Mouse (Mus musculus): ENCODE data around the gene Trpc7.
A peak's percentile ranks its signal among the peaks of the same experiment; 100 is the strongest.

The Trpc7 gene

DNA sequence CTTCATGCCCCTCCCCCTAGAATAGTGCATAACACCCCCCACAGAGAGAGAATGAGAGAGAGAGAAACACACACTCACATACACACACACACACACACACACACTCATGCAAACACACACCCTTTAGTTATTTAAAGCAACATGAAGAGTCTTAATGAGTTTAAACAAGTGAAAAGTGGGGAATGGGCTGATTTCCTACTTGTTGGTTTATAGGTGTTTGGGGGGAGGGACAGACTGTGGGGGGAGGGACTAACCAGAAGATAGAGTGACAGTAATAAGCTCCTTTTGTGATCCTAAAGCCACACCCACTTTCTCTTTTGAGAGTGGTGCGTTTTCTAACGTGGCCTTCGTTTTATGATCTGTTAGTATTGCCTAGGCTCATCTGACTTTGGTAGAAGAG lies at the start of gene Trpc7:
Trpc7 (minus strand) TSS at position 101 of the 400 bp plus-strand sequence.
- no peak for DNase-seq (ENCODE audit: low read depth, low spot score)

DNA sequence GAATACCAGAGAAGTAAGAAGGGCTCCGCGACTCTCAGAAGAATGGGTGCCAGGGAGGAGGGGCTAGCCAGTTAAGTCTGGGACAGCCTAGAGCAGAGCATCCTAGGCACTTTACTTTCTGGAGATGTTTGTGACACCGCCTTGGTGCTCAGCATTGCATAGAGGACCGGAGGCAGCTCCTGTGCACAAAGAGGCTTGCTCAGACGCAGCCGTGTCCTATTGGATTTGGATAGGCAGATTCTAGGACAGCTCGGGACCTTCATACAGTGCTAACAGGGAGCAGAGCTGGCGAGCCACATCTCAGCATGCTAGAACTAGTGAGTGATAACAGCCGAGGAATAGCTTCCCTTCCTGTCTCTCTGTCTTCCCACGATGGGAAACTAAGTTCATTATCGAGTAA lies 43.5 kb upstream of the Trpc7 start:
- no peak for DNase-seq (ENCODE audit: low read depth, low spot score)

DNA sequence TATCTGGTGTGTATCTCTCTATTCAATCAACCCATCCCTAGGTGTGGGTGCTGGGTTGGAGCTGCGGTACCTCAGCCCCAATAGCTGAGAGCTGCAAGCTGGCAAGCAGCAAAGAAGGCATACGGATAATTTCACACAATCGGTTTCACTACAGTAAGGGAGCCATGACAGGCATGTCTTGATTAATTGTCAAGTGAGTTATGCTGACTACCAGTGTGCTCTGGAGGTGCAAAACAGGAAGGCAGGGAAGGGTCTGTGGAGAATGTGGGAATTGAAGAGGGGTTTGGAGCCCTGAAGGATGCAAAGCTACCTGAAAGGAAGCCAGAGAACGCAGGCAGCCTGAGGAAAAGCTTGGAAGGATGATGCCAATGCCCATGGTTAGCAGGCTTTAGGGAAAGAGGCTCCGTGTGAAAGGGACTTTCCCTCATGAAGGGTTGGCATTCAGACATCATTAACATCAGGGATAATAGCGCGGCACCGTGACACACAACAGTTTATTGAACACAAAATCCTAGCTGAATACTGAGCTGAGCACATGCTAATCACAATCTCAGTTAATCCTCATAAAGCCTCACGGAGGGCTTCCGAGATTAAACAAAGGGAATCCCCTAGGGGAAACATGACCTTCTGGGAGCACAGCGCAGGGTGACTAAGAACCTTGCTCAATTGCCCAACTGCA lies 38.2 kb upstream of the Trpc7 start:
- DNase-seq (ENCODE audit: low read depth, low spot score) = no peak

DNA sequence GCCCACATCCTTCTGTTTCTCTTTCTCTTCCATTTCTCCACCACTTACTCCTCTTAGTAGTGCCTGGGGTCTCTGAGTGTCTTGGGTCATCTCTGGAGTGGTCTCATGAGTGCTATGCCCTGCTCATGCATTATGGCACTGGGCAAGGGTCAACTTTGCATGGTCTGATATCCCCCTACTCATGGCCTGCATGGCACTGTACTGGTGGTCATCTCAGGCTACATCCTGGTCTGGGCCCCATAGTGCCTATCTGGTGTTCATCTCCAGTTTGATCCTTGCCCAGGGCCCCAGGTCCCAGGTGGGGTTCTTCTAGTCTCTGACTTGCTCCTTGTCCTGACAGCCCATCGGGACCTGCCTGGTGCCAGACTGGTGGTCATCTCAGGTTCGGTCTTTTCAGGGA lies 34.6 kb upstream of the Trpc7 start:
- DNase-seq (ENCODE audit: low read depth, low spot score) = no peak

DNA sequence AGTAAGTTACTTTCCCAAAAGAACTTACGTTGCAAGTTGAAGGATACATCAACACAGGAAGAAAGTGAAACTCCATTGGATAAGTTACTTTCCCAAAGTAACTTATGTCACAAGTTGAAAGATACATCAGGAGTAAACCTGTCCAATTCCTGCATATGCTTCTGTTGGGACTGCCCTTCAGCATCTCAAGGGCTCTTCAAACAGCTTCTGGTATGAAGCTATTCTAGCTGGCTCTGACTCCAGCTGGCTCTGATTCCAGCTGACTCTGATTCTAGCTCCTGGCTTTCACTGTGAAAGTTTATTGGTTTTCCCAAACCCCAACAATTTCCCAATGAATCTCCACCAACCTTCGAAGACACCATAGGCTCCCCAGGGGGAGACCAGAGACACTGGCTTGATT lies 27.2 kb upstream of the Trpc7 start:
- DNase-seq (ENCODE audit: low read depth, low spot score) = no peak

DNA sequence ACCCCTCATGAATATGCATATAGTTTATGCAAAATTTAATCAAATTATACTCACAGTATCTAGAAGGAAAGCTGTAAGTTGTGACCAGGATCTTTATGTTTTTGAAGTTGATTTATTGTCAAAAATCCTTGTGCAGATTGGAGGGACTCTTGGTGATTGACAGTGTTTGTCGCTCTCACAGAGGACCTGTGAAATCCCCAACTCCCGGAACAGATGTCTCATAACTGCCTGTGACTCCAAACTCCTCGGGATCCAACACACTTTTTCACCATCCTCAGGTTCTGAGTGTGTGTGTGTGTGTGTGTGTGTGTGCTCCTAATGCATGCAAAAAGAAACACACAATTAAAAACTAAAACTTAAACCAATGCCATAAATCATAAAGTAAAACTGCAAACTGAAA lies 25.5 kb upstream of the Trpc7 start:
- no peak for DNase-seq (ENCODE audit: low read depth, low spot score)

DNA sequence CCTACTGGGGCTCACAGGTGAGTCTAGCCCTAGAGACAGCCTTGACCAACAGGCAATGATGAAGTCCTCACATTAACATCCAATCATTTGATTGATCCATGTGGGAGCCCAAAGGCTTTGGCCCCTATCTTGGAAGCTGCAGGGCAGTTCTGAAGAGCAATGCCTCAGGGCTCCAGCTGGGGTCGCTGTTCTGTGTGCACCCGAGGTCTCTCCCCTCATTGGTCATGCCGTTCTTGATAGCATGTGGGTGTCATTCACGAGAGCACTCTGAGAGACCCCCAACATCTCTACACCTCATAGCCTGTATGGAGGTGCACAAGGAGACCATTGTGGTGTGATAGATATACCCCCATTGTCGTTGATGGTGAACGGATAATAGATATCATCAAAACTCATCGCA lies 18.9 kb upstream of the Trpc7 start:
- no peak for DNase-seq (ENCODE audit: low read depth, low spot score)

DNA sequence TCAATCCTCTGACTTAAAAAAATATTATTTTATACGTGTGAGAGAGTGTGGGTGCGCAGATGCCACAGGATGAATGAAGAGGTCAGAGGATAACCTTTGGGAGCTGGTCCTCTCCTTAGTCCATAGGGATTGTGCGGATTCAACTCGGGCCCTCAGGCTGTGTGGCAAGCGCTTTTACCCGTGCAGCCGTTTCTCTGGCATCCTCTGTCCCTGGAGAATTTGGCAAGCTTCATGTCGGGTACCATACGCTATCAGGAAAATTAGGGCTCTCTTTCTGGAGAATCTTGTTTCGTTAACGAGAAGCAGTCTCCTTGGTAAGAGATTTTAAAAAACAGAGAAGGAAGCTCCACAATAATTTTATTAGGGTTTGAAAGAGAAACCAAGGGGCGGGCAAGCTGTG lies 15.3 kb upstream of the Trpc7 start:
- DNase-seq (ENCODE audit: low read depth, low spot score) = no peak

DNA sequence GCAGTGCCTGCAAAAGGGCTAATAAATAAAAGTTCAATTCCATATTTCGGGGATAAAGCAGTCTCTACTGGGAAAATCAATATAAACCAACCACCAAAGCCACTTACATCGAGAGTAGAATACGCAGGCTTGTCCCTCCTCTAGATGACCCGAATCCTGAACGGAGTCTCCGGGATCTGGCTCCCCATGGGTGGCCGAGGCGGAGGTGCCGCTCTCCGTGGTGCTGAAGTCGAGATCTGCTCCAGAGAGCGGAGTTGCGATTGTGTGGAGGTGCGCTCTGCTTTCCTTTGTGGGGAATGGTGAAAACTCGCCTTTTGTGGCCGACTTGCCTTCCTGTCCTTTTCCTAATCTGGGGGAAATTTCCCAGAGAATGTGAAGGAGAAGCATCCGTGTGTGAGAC lies 407 bp downstream of the Trpc7 start:
- DNase-seq (ENCODE audit: low read depth, low spot score) = no peak

DNA sequence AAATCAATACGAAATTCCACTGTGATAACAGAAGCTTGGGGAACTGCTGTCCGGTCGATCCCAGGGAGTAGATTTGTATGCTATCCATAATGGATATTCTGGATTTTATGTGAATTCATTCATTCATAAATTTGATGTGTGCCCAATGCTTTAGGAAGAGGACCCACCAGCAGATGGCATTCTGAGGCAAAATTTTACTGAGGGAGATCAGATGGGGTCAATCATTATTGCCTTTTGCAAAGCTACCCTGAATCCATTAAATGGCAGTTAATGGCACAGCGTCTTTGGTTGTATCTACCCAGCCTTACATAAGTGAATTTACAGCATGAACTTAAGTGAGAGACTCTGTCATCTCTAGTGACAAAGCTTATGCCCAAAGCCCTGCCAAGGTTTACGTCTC lies 1.2 kb downstream of the Trpc7 start:
- DNase-seq (ENCODE audit: low read depth, low spot score) = no peak

DNA sequence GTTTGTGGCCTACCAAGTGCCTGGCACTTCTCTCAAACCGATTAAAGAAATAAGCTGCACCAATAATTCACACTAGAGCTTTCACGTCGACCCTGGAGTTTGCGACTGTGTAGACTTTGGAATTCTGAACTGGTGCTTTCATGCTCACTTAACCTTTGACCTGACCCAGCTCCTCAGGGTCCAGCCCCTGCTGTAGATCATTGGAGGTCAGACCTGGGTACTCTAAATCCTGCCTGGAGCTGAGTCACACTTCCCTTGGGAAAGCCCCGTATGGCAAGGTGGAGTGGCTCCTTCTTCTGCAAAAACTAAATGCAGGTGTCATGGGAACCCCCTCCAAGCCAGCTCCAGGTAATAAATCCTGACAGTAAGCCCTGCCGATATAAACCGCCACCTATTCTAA lies 5.9 kb downstream of the Trpc7 start:
- no peak for DNase-seq (ENCODE audit: low read depth, low spot score)

DNA sequence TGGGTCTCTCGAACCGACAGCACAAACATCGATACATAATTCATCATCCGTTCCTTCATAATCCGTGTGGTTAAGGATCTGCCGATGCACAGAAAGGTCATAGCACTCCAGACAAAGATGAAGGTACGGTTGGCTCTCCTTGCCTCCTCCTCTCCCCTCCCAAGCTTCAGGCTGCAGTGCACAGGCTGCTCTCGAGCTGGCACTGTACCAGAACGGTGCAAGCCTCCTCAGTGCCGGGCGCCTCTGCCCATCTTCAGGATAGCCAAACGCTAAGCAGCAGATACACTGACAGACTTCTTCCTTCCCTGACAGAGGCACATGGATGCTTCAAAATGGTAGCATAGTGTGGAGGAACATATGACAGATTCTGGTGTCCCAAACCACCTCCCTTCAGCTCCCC lies 12.9 kb downstream of the Trpc7 start:
- no peak for DNase-seq (ENCODE audit: low read depth, low spot score)

DNA sequence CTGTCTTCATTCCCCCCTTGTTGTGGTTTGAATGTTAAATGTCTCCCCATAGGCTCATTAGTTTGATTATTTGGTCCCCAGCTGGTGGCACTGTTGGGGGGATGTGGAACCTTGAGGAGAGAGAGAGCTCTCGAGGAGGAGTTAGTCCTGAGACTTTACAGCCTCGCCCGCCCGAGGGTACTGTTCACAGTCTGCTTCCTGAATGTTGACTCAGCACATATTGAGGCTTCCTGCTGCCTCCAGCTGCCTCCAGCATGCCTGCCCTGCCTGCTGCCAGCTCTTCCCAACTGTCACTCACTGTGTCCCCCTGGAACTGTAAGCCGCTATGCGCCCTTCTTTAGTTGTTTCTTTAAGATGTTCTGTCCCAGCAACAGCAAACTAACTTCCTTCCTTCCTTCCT lies 31.2 kb downstream of the Trpc7 start:
- DNase-seq (ENCODE audit: low read depth, low spot score) = no peak

DNA sequence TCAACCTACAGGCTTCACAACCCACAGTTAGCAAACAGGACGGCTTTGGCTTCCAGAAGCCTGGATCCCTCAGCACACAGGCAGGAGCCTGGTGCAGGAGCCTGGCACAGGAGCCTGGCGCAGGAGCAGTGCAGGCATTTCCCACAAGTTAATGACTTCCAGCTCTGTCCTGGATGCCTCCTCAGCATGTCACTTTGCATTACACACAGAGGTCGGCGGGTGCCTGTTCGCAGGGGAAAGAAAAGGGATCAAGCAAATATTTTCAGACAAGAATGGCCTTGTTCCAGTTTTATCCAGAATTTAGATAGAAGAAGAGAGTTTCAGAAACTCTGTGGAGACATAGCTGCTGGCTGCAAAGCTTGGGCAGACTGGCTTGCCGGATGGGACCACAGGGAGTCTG lies 33.8 kb downstream of the Trpc7 start:
- no peak for DNase-seq (ENCODE audit: low read depth, low spot score)

DNA sequence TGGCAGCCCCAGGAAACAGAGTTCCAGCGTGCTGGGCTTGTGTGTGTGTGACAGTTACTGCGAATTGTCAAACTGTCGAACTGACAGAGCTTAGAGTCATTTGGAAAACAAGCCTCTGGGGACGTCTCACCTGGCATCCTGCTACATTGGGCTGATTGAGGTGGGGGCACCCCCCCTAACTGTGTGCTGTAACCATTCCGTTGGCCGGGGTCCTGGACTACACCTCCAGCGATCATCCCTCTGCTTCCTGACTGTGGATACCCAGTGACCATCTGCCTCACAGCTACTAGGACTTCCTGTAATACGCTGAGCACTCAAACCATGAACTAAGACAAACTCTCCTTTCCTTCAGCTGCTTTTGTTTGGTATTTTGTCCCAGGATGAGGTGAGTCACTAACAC lies 41.3 kb downstream of the Trpc7 start:
- no peak for DNase-seq (ENCODE audit: low read depth, low spot score)

DNA sequence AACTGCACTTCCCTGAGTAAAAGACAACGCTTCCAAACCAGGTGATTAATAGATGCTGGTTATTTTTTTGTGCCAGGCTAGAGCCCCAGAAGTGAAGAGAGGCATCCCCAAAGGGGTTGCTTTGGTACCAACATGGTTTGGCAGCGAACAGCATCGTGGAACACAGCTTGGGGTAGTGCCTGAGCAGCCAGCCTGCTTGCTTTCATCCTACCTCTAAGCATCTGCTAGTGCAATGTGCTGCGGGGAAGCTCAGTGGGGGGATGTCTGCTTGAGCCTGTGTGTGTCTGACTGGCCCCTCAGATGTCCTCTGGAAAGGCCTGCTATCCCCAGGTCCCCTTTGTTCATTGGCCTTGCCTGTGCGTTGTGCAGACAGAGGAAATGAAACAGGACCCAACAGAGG lies 42.4 kb downstream of the Trpc7 start:
- no peak for DNase-seq (ENCODE audit: low read depth, low spot score)

DNA sequence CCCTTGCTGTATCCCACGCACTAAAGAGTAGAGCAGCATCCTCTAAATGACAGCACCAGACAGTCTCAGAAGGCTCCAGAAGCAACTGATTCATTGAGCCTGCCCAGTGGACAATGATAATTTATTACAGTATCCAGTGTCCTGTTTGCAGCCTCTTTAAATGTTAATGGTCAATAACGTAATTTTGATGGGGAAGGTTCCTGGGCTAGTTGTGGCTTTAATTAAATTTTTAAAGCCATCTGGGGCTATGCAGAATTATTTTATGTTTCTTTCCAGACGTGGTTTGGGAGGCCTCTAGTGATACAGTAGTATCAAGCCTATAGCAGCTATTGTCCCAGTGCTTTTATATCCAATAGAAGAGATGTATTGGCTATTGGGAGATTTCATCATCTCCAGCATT lies 49.9 kb downstream of the Trpc7 start:
- no peak for DNase-seq (ENCODE audit: low read depth, low spot score)

DNA sequence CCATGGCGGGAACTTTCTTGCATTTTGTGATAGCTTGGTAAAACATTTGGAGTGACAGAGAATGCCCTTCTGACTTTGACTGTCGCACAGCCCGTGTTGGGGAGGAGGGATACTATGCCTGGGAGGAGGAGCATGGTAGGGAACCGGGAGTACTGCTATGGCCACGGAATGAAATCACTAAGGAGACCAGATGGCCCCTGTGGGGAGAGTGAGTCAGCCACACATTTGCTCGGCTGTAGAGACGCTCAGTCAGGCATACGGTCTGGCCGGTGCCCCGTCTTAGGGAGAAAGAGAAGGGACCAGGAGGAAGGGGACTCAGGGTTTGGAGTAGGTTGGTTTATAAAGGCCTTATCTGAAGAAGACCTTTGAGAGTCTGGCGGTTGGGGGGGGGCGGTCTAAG lies 80.3 kb downstream of the Trpc7 start:
- no peak for DNase-seq (ENCODE audit: low read depth, low spot score)

DNA sequence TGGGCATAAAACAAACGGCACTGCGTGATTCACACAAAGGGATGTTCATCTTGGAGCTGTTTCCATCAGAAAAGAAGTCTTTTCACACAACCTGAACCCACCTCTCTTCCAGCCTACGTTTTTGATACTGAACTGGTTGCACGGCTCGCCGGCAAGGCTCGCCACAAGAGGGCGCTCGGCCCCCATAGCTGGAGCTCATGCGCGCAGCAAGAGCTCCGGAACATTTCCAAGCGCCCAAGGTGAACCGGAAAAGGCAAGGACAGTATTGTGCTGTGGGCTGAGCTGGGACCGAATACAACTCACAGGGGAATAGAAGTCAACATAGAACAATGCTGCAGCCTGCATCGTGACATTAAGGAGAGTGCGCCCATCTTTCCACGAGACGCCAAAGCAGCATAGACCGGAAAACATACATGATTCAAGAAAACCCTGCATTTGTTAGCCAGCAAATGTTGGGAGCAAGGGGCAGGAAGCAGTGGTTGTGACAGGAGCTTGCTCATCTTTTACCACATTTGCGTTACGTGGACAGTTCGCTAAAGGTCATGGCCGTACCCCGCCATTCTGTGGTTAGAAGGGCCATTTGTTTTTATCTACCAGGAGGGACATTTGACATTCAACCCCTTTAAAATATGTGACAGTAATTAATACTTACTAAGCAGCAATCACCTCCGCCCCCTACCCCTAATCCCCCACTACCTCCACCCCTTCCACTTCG lies 88.9 kb downstream of the Trpc7 start:
- DNase-seq (ENCODE audit: low read depth, low spot score) = peak; percentile 80

DNA sequence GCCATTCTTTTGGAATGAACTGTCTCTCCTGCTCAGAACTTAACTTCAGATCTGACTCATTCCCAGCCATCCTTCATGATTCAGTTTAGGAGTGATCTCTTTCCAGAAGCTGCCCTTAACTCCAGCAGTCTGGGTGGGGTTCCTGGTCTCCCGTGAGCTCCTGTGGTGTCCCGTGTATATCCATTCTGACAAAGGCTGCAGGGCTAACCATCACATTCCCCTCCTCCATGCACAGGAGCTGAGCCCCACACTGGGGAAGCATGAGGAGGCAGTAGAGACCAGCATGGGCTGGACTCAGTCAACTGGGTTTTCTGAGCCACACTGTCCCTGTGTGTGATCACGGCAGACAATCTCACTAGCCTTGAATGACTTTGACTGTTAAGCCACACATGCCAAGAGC lies 90.7 kb downstream of the Trpc7 start:
- DNase-seq (ENCODE audit: low read depth, low spot score) = no peak

DNA sequence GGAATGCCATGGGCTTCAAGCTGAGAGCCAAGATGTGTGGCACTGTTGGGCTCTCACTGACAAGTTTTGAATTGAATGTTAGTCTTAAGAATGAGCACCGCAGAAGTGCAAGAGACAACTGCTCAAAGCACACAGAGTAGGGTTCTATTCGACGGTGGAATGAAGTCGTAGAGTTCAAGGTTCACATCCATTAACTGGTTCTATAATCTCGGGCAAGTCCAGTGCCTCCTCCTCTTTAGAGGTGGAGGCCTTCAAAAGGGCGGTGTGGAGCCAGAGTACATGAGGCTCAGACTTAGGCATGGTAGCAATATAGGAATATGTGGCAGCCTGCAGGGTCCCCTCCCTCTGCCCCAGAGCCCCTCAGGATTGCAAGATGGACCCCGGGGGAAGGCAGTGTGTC lies 98.3 kb downstream of the Trpc7 start:
- DNase-seq (ENCODE audit: low read depth, low spot score) = no peak

DNA sequence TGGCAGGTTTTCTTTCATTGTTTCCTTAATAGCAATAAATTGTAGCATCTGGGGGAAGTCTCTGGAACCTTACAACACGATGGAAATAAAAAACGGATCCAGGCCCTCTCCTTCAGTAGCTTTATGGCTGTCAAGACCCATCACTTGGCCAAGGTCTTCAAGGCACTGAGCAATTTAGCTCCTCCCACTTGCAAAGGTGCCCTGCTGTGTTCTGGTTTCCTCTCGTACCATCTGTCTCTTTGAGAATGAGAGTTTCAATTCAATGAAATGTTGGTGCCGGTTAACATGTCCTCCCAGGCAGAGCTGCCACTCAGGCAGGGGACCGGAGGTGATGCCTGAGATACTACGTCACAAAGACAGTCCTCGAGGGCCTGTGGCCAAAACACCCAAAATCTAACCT lies 100.3 kb downstream of the Trpc7 start:
- no peak for DNase-seq (ENCODE audit: low read depth, low spot score)

DNA sequence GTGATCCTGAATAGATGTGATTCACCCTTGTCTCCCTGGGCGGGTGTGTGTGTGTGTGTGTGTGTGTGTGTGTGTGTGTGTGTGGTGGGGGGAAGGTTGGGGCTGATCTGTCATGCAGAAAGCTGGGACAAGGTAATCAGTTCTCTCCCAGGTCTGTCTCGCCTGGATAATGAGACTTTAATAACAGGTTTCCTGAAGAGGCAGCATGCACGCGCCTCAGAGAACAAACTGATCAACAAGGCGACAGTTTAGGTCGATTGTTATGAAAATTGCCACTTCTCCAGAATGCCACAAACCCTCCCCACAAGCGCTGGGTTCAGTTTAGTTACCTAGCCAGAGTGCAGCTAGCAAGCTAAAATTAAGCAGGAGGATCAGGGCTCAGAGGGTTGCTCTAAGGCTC lies 101.4 kb downstream of the Trpc7 start:
- no peak for DNase-seq (ENCODE audit: low read depth, low spot score)

DNA sequence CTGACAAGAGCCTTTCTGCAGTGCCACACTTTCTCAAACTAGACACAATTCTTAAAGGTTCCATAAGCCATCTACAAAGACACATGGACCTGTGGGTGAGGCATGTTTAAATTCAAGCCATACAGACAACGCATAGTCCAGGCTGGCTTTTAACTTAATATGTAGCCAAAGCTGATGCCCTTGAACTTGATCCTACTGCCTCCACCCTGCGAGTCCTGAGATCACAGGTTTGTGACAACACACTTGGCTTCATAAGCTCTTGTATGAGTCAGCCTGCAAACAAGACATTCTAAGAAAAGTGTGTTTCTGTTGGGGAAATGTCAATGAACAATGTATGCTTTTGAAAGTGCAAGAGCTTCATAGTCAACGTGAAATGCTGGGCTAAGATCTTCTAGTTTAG lies 102.9 kb downstream of the Trpc7 start:
- DNase-seq (ENCODE audit: low read depth, low spot score) = no peak
